Mouse (Mus musculus): ENCODE data around the gene Gipc3.

GRCm38 (mm10) chr10:81325781-81326180, 17.3 kb downstream of the Gipc3 start:
- TF ChIP-seq GATA1 (IDR thresholded peaks at IDR 0.05; ENCODE audit: low read length), result no peak
- no peak for TF ChIP-seq TAL1 (IDR thresholded peaks at IDR 0.05; ENCODE audit: low read length)
